Mouse (Mus musculus) MEL (cell line): ENCODE data around the gene Ing1. TPM values are rescaled to one million over a fixed set of nuclear protein-coding genes. Genes with fewer than 3 reads are reported as not detected.

Experiments
- DNase-seq: peaks from one replicate; pipeline ENCODE4 v3.0.0; 2011; ENCODE audit warnings: low read depth, low spot score
- H3K27ac ChIP-seq: 2 replicates; pipeline ENCODE4 v1.5.1; 2012; ENCODE audit warnings: low read depth, mild to moderate bottlenecking, control low read depth, low read length, moderate library complexity; ENCODE audit not compliant: control insufficient read depth
- H3K27me3 ChIP-seq, 2 experiments: fragments of 150-350 bp in 1 of 2; sonication (generic) in 1 of 2; 2 replicates each; pipeline ENCODE4 v1.6.1; 2012; ENCODE audit warnings: low read length in 2 of 2, mild to moderate bottlenecking in 2 of 2, improper control_type of control experiment in 1 of 2, moderate library complexity in 1 of 2; ENCODE audit not compliant: insufficient read depth in 2 of 2, control insufficient read depth in 1 of 2
- H3K36me3 ChIP-seq, 2 experiments: 2 replicates each; pipeline ENCODE4 v1.6.1; 2012 to 2014; ENCODE audit warnings: low read length in 2 of 2, improper control_type of control experiment in 1 of 2, inconsistent platforms in 1 of 2, mild to moderate bottlenecking in 1 of 2; ENCODE audit not compliant: insufficient read depth in 2 of 2, control insufficient read depth in 1 of 2
- H3K4me1 ChIP-seq, 2 experiments: fragments of 150-350 bp in 1 of 2; sonication (generic) in 1 of 2; 2 replicates each; pipeline ENCODE4 v1.6.1; 2012; ENCODE audit warnings: low read length in 2 of 2, improper control_type of control experiment in 1 of 2, mild to moderate bottlenecking in 1 of 2; ENCODE audit not compliant: insufficient read depth in 2 of 2, control insufficient read depth in 1 of 2
- H3K4me3 ChIP-seq, 2 experiments: fragments of 150-350 bp in 1 of 2; sonication (generic) in 1 of 2; 2 replicates each; pipeline ENCODE4 v1.5.1; 2012; ENCODE audit warnings: low read depth in 2 of 2, low read length in 2 of 2, mild to moderate bottlenecking in 2 of 2, moderate library complexity in 2 of 2, control low read depth in 1 of 2, improper control_type of control experiment in 1 of 2; ENCODE audit not compliant: control insufficient read depth in 1 of 2, insufficient read depth in 1 of 2
- H3K79me2 ChIP-seq: 2 replicates; pipeline ENCODE4 v1.6.1; 2012; ENCODE audit warnings: mild to moderate bottlenecking, low read length, moderate library complexity; ENCODE audit not compliant: control insufficient read depth, poor library complexity, insufficient read depth
- H3K9ac ChIP-seq: 2 replicates; pipeline ENCODE4 v1.6.1; 2012; ENCODE audit warnings: low read depth, mild to moderate bottlenecking, control low read depth, low read length, moderate library complexity; ENCODE audit not compliant: control insufficient read depth, poor library complexity, severe bottlenecking
- H3K9me3 ChIP-seq: fragments of 150-350 bp; sonication (generic); replicated peaks from 2 replicates; pipeline ENCODE4 v1.6.1; 2012; ENCODE audit warnings: mild to moderate bottlenecking, low read length, improper control_type of control experiment, moderate library complexity; ENCODE audit not compliant: insufficient read depth
- BHLHE40 ChIP-seq: IDR thresholded peaks from 2 replicates; pipeline ENCODE4 v1.6.1; 2012; ENCODE audit warnings: low read depth, mild to moderate bottlenecking, inconsistent platforms, low read length, improper control_type of control experiment, borderline replicate concordance
- CHD1 ChIP-seq: IDR thresholded peaks from 2 replicates; pipeline ENCODE4 v1.6.1; 2012; ENCODE audit warnings: low read depth, mild to moderate bottlenecking, inconsistent platforms, low read length, improper control_type of control experiment
- CTCF ChIP-seq, 3 experiments: IDR thresholded peaks in 2 of 3; conservative IDR thresholded peaks in 1 of 3; 2 replicates each; pipeline ENCODE4 v1.5.1; 2011 to 2012; ENCODE audit warnings: low read length in 3 of 3, low read depth in 2 of 3, mild to moderate bottlenecking in 2 of 3, improper control_type of control experiment in 1 of 3, inconsistent platforms in 1 of 3, mixed read lengths in 1 of 3, moderate library complexity in 1 of 3; ENCODE audit not compliant: control insufficient read depth in 1 of 3, insufficient read depth in 1 of 3, poor library complexity in 1 of 3, severe bottlenecking in 1 of 3
- ELF1 ChIP-seq: IDR thresholded peaks from 2 replicates; pipeline ENCODE4 v1.6.1; 2014; ENCODE audit warnings: low read depth, mild to moderate bottlenecking, inconsistent platforms, low read length, improper control_type of control experiment, moderate library complexity
- EP300 ChIP-seq, 2 experiments: IDR thresholded peaks; 2 replicates each; pipeline ENCODE4 v1.6.1; 2011; ENCODE audit warnings: improper control_type of control experiment in 2 of 2, low read length in 2 of 2, low read depth in 1 of 2, mild to moderate bottlenecking in 1 of 2
- GABPA ChIP-seq: IDR thresholded peaks from 2 replicates; pipeline ENCODE4 v1.6.1; 2012; ENCODE audit warnings: low read depth, mild to moderate bottlenecking, inconsistent platforms, low read length, improper control_type of control experiment, moderate library complexity
- GATA1 ChIP-seq: IDR thresholded peaks from 2 replicates; pipeline ENCODE4 v1.6.1; 2011; ENCODE audit warnings: low read depth, low read length, improper control_type of control experiment
- KAT2A ChIP-seq: conservative IDR thresholded peaks from 2 replicates; pipeline ENCODE4 v1.6.1; 2012; ENCODE audit warnings: low read depth, low read length, improper control_type of control experiment, inconsistent platforms
- MAZ ChIP-seq: IDR thresholded peaks from 2 replicates; pipeline ENCODE4 v1.6.1; 2012; ENCODE audit warnings: low read depth, mild to moderate bottlenecking, inconsistent platforms, low read length, improper control_type of control experiment
- MXI1 ChIP-seq: IDR thresholded peaks from 2 replicates; pipeline ENCODE4 v1.6.1; 2011; ENCODE audit warnings: mild to moderate bottlenecking, low read depth, low read length, improper control_type of control experiment
- MYB ChIP-seq: IDR thresholded peaks from 2 replicates; pipeline ENCODE4 v1.6.1; 2011; ENCODE audit warnings: mild to moderate bottlenecking, low read depth, low read length, improper control_type of control experiment
- MYC ChIP-seq: IDR thresholded peaks from 2 replicates; pipeline ENCODE4 v1.6.1; 2011; ENCODE audit warnings: low read depth, mild to moderate bottlenecking, low read length, improper control_type of control experiment, moderate library complexity
- NELFE ChIP-seq: IDR thresholded peaks from 2 replicates; pipeline ENCODE4 v1.6.1; 2011; ENCODE audit warnings: low read depth, low read length, improper control_type of control experiment
- NRF1 ChIP-seq: IDR thresholded peaks from 2 replicates; pipeline ENCODE4 v1.6.1; 2014; ENCODE audit warnings: low read depth, mild to moderate bottlenecking, inconsistent platforms, low read length, improper control_type of control experiment, moderate library complexity; ENCODE audit not compliant: poor library complexity, insufficient read depth, severe bottlenecking
- POLR2AphosphoS2 ChIP-seq: IDR thresholded peaks from 2 replicates; pipeline ENCODE4 v1.6.1; 2011; ENCODE audit warnings: low read length, improper control_type of control experiment
- POLR2AphosphoS5 ChIP-seq: IDR thresholded peaks from 2 replicates; pipeline ENCODE4 v1.6.1; 2012; ENCODE audit warnings: low read depth, borderline replicate concordance, mild to moderate bottlenecking, inconsistent platforms, low read length, moderate library complexity, mixed read lengths
- RAD21 ChIP-seq: IDR thresholded peaks from 2 replicates; pipeline ENCODE4 v1.6.1; 2011; ENCODE audit warnings: mild to moderate bottlenecking, low read depth, low read length, improper control_type of control experiment
- RCOR1 ChIP-seq: IDR thresholded peaks from 2 replicates; pipeline ENCODE4 v1.6.1; 2012; ENCODE audit warnings: low read depth, mild to moderate bottlenecking, inconsistent platforms, low read length, improper control_type of control experiment
- SIN3A ChIP-seq: IDR thresholded peaks from 2 replicates; pipeline ENCODE4 v1.6.1; 2012; ENCODE audit warnings: low read length, improper control_type of control experiment, inconsistent platforms
- TAL1 ChIP-seq: IDR thresholded peaks from 2 replicates; pipeline ENCODE4 v1.6.1; 2012; ENCODE audit warnings: mild to moderate bottlenecking, inconsistent platforms, low read length, moderate library complexity, mixed read lengths
- TBP ChIP-seq: IDR thresholded peaks from 2 replicates; pipeline ENCODE4 v1.8.0; 2011; ENCODE audit warnings: low read depth, low read length, improper control_type of control experiment
- USF1 ChIP-seq: IDR thresholded peaks from 2 replicates; pipeline ENCODE4 v1.6.1; 2014; ENCODE audit warnings: low read depth, mild to moderate bottlenecking, inconsistent platforms, low read length, improper control_type of control experiment, moderate library complexity
- ZC3H11A ChIP-seq: IDR thresholded peaks from 2 replicates; pipeline ENCODE4 v1.6.1; 2012; ENCODE audit warnings: low read depth, mild to moderate bottlenecking, inconsistent platforms, low read length, improper control_type of control experiment
- ZMIZ1 ChIP-seq: IDR thresholded peaks from 2 replicates; pipeline ENCODE4 v1.6.1; 2012; ENCODE audit warnings: low read depth, mild to moderate bottlenecking, inconsistent platforms, low read length, improper control_type of control experiment, moderate library complexity
- polyA plus RNA-seq, 2 experiments: library from polyadenylated mRNA; stranded (reverse) in 1 of 2; unstranded in 1 of 2; fragments of >175 nt in 1 of 2; fragments of >200 nt in 1 of 2; gene quantifications; 2 replicates each; pipeline versions ENCODE4 v1.2.1 to v1.2.4; 2012; ENCODE audit warnings: low replicate concordance in 2 of 2, low read depth in 1 of 2; ENCODE audit not compliant: insufficient read length in 2 of 2, insufficient read depth in 1 of 2, missing spikeins in 1 of 2
- total RNA-seq: library from RNA; depleted of rRNA; stranded (reverse); fragments of 300-350 nt; gene quantifications from 2 replicates; pipeline ENCODE4 v1.2.3, GENCODE M21; 2012

Gene Ing1
- total and polyA plus RNA-seq, 3 experiments, result 35.9 to 91.0 TPM; not detected in 1

DNA sequence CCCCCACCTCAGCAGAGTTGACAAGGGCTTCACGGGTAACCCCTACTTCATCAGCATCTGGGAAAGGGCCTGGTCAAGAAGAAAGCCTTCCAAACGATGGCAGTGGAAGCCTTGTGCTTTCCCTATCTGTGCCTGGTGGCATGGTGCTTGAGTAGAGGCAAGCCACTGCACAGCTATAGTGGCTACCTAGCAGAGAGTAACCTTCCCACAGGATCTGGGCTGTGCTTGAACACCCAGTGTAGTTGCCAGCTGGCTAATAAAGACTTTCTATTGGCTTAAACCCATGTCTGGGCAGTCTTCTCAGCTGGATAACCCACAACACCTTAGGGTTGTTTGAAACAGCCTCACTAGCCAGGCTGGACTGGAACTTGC, 31.0 kb downstream of the Ing1 start:
- H3K4me3 ChIP-seq, result no peak overlapping the region
- no peak overlapping the region for H3K27ac ChIP-seq
- H3K27me3 ChIP-seq, result no peaks in the 10 kb centered on the region; a peak in 1 of 4 replicates
- no peak overlapping the region for H3K9ac ChIP-seq
- H3K9me3 ChIP-seq, result no peaks in the 10 kb centered on the region
- no peaks in the 10 kb centered on the region for H3K79me2 ChIP-seq
- H3K36me3 ChIP-seq, result no peaks in the 10 kb centered on the region
- TF ChIP-seq MAZ (no peak), ELF1 (no peak), POLR2AphosphoS2 (no peak), GABPA (no peak), MYB (no peak), GATA1 (no peak), TAL1 (no peak), CTCF (IDR thresholded peaks at IDR 0.05 in 2 of 3, conservative IDR thresholded peaks at IDR 0.05 in 1 of 3; ENCODE audit: control insufficient read depth in 1 of 3, insufficient read depth in 1 of 3, low read depth in 2 of 3, low read length in 3 of 3, poor library complexity in 1 of 3, severe bottlenecking in 1 of 3) (no peak), NRF1 (no peak), MXI1 (no peak), NELFE (no peak), KAT2A (no peak), POLR2AphosphoS5 (no peak), USF1 (no peak), ZMIZ1 (no peak)
- TF ChIP-seq, all 39 proteins: peak for 0
- no peak for DNase-seq
- H3K4me1 ChIP-seq, result no peaks in the 10 kb centered on the region

- no peak for TF ChIP-seq GABPA
- no peak for TF ChIP-seq MAZ
- TF ChIP-seq ELF1, result no peak
- TF ChIP-seq MYC, result no peak
- TF ChIP-seq RAD21, result no peak
- no peak for TF ChIP-seq CHD1
- no peak for TF ChIP-seq BHLHE40
- no peak for TF ChIP-seq NRF1
- TF ChIP-seq ZMIZ1, result no peak
- TF ChIP-seq EP300 (IDR thresholded peaks at IDR 0.05; ENCODE audit: low read depth in 1 of 2, low read length in 2 of 2), result no peak
- no peak for TF ChIP-seq TBP
- no peak for TF ChIP-seq GATA1
- no peak for TF ChIP-seq ZC3H11A
- no peak for TF ChIP-seq RCOR1
- no peak for TF ChIP-seq SIN3A
- Histone ChIP-seq H3K4me1 (peaks cover 1 to 11% of the 10 kb centered on the region in 2 experiments; a peak in 2 of 4 replicates), H3K4me3 (peak overlapping the region; percentile 13 to 24; a peak in 2 of 4 replicates), H3K27ac (no peak overlapping the region), H3K79me2 (no peaks in the 10 kb centered on the region), H3K36me3 (peaks cover 0 to 4% of the 10 kb centered on the region in 2 experiments; a peak in 2 of 4 replicates), H3K27me3 (no peaks in the 10 kb centered on the region), H3K9ac (peak overlapping the region; percentile 29), H3K9me3 (no peaks in the 10 kb centered on the region)
- no peak for DNase-seq
Measured at GRCm38 (mm10) chr8:11591837-11592236, 36.5 kb downstream of the Ing1 start.
